Mouse (Mus musculus) G1E (cell line): ENCODE measurements around the gene Zfp619. TPM values are rescaled to one million over a fixed set of nuclear protein-coding genes. Genes with fewer than 3 reads are reported as not detected.
"Not testable (repeated sequence)": the region's sequence is repeated elsewhere in the genome, so short reads cannot be mapped to it uniquely, and the experiment has no call there.

Experiments used
- ATAC-seq: 2 replicates; pipeline ENCODE4 v1.8.0; 2016; ENCODE audit warnings: mild to moderate bottlenecking; ENCODE audit not compliant: insufficient number of reproducible peaks, poor library complexity, low FRiP score, severe bottlenecking; ENCODE audit errors: extremely low read depth
- DNase-seq: peaks from one replicate; pipeline ENCODE4 v3.0.0; 2012; ENCODE audit warnings: low spot score
- H3K27me3 ChIP-seq: 2 replicates; pipeline ENCODE4 v1.6.1; 2012; ENCODE audit warnings: mild to moderate bottlenecking, low read length, inconsistent platforms; ENCODE audit not compliant: insufficient read depth
- H3K36me3 ChIP-seq: replicated peaks from 2 replicates; pipeline ENCODE3; 2012; ENCODE audit warnings: mild to moderate bottlenecking, inconsistent platforms
- H3K4me1 ChIP-seq: 2 replicates; pipeline ENCODE4 v1.6.1; 2012; ENCODE audit warnings: low read depth, low read length, inconsistent platforms, mixed read lengths; ENCODE audit not compliant: insufficient read depth
- H3K4me3 ChIP-seq: 2 replicates; pipeline ENCODE4 v1.5.1; 2012; ENCODE audit warnings: low read depth, mild to moderate bottlenecking, inconsistent platforms, low read length, moderate library complexity, mixed read lengths
- H3K9me3 ChIP-seq: replicated peaks from 2 replicates; pipeline ENCODE4 v1.6.1; 2012; ENCODE audit warnings: inconsistent platforms
- CTCF ChIP-seq: IDR thresholded peaks from 2 replicates; pipeline ENCODE4 v1.5.1; 2012; ENCODE audit warnings: low read depth, low read length, inconsistent platforms, mixed read lengths
- GATA1 ChIP-seq: IDR thresholded peaks from 2 replicates; pipeline ENCODE4 v1.6.1; 2012; ENCODE audit warnings: borderline replicate concordance, low read length, inconsistent platforms, mixed read lengths
- GATA2 ChIP-seq: IDR thresholded peaks from 2 replicates; pipeline ENCODE4 v1.6.1; 2012; ENCODE audit warnings: low read depth, low read length, inconsistent platforms, borderline replicate concordance
- POLR2AphosphoS5 ChIP-seq: IDR thresholded peaks from 2 replicates; pipeline ENCODE4 v1.6.1; 2012; ENCODE audit warnings: low read depth, low read length, inconsistent platforms; ENCODE audit not compliant: insufficient replicate concordance
- TAL1 ChIP-seq: conservative IDR thresholded peaks from 2 replicates; pipeline ENCODE4 v1.6.1; 2012; ENCODE audit warnings: low read depth, low read length, inconsistent platforms, mixed read lengths
- polyA plus RNA-seq: library from polyadenylated mRNA; stranded (reverse); fragments of >175 nt; gene quantifications from 2 replicates; pipeline ENCODE4 v1.2.3, GENCODE M21; 2012
- total RNA-seq, 2 experiments: library from RNA; stranded (forward) in 1 of 2; stranded (reverse) in 1 of 2; fragments of 200-1000 nt in 1 of 2; fragments of >200 nt in 1 of 2; fragmentation: Nextera tagmentation in 1 of 2; gene quantifications; 2 replicates each; pipeline ENCODE4 v1.2.3; 2014 to 2017

Gene Zfp619
- total and polyA plus RNA-seq, 3 experiments = 0.12 to 2.3 (median 1.9) TPM

DNA sequence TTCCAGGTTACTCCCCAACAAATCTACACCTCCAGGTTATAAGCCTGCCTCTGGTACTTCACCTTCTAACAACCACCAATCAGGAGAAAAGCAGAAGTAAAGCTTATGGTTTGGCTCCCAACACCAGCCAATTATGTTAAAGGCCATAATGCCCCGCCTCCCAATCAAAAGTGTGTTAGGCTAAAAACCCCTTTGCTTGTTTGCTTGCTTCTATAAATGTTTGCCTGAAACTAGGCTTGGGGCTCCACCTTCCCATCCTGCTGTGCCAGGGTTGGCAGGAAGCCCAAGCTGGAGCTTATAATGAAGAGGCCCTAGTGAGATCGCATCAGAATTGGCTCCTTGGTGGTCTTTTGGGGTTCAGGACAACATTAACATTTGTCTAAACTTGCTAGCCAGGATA lies 31.8 kb downstream of the Zfp619 start:
- Histone ChIP-seq H3K4me3 (no peak overlapping the region), H3K9me3 (no peaks in the 10 kb centered on the region), H3K36me3 (no peaks in the 10 kb centered on the region), H3K27me3 (no peaks in the 10 kb centered on the region), H3K4me1 (peaks cover 5% of the 10 kb centered on the region; the same call in 1 of the 2 replicates)
- ATAC-seq = no peak
- no peak for DNase-seq
- TF ChIP-seq TAL1 = no peak

DNA sequence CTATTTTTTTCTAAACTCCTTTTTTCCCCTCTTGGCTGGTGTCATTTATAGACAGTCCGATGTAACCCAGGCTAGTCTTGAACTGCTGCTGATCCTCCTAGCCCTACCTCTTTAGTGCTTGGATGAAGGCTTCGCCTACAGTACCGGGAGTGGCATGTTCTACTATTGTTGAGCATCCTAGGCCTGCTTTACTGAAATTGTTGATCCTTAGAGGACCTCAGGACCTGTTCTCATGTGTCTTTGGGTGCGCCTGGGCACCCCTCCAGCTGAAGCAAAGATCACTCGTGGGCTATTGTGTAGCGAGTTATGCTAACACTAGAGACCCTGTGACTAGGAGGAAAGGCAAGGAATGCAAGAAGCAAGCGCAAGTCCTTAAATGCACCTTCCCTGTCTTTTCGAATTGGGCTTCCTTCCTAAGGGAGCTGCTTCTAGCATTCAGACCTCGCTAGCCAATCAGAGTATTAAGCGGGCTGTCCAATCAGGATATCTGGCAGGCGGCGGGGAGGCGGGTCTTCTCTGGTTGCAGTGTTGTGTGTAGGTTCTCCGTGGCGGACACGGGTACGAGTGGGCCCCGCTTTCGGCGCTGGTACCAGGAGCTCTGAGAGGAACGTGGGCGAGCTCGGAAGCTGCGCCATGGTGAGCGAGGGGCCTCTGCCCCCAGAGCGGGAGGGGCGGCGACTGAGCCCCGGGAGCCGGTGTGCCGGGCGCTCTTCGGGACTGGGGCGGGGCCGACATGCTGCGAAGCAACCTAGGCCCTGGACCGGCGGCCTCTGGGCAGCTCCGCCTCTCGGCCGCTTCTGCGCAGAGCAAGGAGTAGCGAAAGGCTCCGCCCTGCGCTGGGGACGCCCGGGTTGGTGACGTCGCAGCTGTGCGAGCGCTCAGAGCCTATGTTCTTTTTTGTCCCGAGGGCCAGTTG lies 34.7 kb downstream of the Zfp619 start:
- H3K4me1 ChIP-seq = peaks cover 5% of the 10 kb centered on the region; the same call in 1 of the 2 replicates
- H3K27me3 ChIP-seq = no peaks in the 10 kb centered on the region
- H3K9me3 ChIP-seq = no peaks in the 10 kb centered on the region
- TF ChIP-seq CTCF = no peak
- no peak for TF ChIP-seq GATA2
- no peak for TF ChIP-seq POLR2AphosphoS5
- TF ChIP-seq GATA1 = no peak
- no peak for TF ChIP-seq TAL1
- DNase-seq (peak; percentile 94), ATAC-seq (peak; percentile 96)
- peak overlapping the region; percentile 78 for H3K4me3 ChIP-seq
- H3K36me3 ChIP-seq = peaks cover 8% of the 10 kb centered on the region

DNA sequence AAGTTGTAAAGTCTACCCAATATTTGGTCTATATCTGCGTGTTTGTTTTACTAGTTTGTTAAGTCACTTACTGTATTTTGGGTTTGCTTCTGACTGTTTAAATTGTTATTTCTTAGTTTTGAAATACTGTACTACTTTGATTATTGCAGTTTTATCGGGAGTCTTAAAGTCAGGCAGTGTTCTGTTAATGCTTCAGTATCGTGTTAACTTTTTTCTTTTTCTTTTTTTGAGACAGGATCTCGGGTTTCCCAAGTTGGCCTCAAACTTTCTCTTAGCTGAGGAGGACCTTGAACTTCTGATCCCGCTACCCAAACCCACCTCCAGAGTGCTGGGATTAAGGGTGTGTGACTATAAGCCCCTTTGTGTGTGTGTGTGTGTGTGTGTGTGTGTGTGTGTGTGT lies 35.4 kb downstream of the Zfp619 start:
- DNase-seq (no peak), ATAC-seq (no peak)
- Histone ChIP-seq H3K9me3 (no peaks in the 10 kb centered on the region), H3K4me3 (peak overlapping the region; percentile 78; the same call in 1 of the 2 replicates), H3K4me1 (peaks cover 5% of the 10 kb centered on the region; the same call in 1 of the 2 replicates), H3K27me3 (no peaks in the 10 kb centered on the region), H3K36me3 (peaks cover 8% of the 10 kb centered on the region)
- TF ChIP-seq GATA1 (no peak), CTCF (no peak), TAL1 (no peak), GATA2 (no peak), POLR2AphosphoS5 (no peak)

DNA sequence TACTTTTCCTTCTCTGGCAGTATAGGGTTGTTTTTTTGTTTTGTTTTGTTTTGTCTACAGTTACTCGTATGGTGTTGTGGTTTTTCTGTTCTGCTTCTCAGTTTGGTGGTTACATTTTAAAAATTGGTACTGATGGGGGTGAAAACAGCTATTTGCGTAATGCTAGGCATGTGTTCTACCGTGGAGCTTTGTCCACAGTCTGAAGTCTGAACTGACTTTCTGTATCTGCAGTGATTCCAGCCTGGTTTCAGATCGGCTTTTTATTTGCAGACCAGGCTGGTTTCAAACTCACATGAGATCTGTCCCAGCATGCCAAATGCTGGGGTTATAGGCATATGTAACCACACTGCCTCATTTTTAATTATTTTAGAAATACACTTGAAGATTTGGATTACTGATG lies 36.3 kb downstream of the Zfp619 start:
- Histone ChIP-seq H3K4me1 (peaks cover 5% of the 10 kb centered on the region; the same call in 1 of the 2 replicates), H3K9me3 (no peaks in the 10 kb centered on the region), H3K27me3 (no peaks in the 10 kb centered on the region), H3K36me3 (peaks cover 8% of the 10 kb centered on the region), H3K4me3 (no peak overlapping the region)
- ATAC-seq (no peak), DNase-seq (no peak)
- TF ChIP-seq GATA1 (no peak), POLR2AphosphoS5 (no peak), TAL1 (no peak), CTCF (no peak), GATA2 (no peak)

DNA sequence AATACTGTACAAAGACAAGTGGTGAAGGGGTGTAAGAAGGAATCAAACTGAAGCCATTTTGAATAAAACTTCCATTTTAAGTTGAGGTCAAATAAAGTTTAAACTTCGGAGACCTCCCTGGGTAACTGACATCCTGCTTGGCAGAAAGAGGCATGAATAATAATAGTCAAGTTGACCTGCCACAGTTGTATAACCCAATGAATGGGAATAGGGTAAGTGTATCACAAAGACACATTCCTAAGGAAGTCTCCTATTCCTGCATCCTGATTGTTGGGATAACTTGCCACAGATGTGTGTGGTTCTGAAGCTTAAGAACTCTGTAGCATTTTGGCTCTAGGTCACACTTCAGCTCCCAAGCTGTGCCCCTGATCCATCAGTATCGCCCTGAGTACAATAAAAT lies 62.5 kb downstream of the Zfp619 start:
- no peak for TF ChIP-seq POLR2AphosphoS5
- TF ChIP-seq GATA1 = no peak
- no peak for TF ChIP-seq TAL1
- TF ChIP-seq CTCF = no peak
- TF ChIP-seq GATA2 = no peak
- H3K4me3 ChIP-seq = no peak overlapping the region
- DNase-seq = no peak
- ATAC-seq = no peak
- no peaks in the 10 kb centered on the region for H3K9me3 ChIP-seq
- no peaks in the 10 kb centered on the region for H3K36me3 ChIP-seq
- no peaks in the 10 kb centered on the region for H3K27me3 ChIP-seq
- no peaks in the 10 kb centered on the region for H3K4me1 ChIP-seq

DNA sequence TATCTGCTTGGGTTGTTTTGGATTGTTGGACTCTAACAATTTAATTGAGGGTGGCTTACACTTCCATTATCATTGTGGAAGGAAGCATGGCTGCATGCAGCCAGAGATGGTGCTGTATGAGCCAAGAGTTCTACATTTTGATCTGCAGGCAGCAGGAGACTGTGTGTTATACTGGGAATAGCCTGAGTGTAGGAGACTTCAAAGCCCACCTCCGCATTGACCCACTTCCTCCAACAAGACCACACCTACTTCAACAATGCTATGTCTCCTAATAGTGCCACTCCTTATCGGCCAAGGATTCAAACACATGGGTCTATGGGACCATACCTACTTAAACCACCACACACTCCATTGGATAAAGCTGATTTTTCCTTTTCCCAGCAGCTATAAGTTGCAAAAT lies 63.0 kb downstream of the Zfp619 start:
- H3K4me1 ChIP-seq = no peaks in the 10 kb centered on the region
- DNase-seq (no peak), ATAC-seq (no peak)
- no peaks in the 10 kb centered on the region for H3K9me3 ChIP-seq
- no peaks in the 10 kb centered on the region for H3K27me3 ChIP-seq
- no peak overlapping the region for H3K4me3 ChIP-seq
- no peak for TF ChIP-seq GATA2
- no peak for TF ChIP-seq CTCF
- no peak for TF ChIP-seq GATA1
- no peak for TF ChIP-seq POLR2AphosphoS5
- TF ChIP-seq TAL1 = no peak
- no peaks in the 10 kb centered on the region for H3K36me3 ChIP-seq

DNA sequence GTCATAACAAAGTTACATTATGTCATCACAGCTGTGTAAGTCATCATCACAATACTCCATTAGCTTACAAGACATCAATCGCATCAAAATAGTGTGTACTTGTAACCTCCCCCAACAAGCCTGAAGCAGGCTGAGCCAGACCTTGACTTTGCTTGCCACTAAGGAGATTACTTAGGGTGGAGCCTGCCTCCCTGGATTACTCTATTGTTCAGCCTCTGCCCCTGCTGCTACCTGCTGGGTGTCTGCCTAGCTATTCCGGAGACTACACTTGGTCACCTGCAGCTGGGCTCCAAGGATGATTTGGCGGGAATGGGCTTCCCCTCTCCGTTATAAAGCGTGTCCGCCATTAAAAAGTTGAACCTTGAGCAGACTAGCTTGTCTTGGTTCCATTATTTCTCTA lies 69.3 kb downstream of the Zfp619 start:
- H3K4me3 ChIP-seq, H3K4me1 ChIP-seq, H3K27me3 ChIP-seq, H3K36me3 ChIP-seq, H3K9me3 ChIP-seq, ATAC-seq, DNase-seq: not testable (repeated sequence)
